Mouse (Mus musculus) kidney, adult 2 months (tissue): ENCODE data around the gene Lrmda.

Experiments used
- CTCF ChIP-seq: fragments of 200-500 bp; conservative IDR thresholded peaks from 2 replicates; pipeline ENCODE4 v1.5.1; 2011; ENCODE audit warnings: low read depth, mild to moderate bottlenecking, control low read depth, low read length, moderate library complexity, mixed read lengths; ENCODE audit not compliant: insufficient read depth, insufficient read length
- POLR2A ChIP-seq: fragments of 200-500 bp; IDR thresholded peaks from one replicate; pipeline ENCODE4 v1.6.1; 2011; ENCODE audit warnings: low read depth, low read length, control low read depth

- TF ChIP-seq POLR2A = no peak
- no peak for TF ChIP-seq CTCF
These were observed 387.1 kb downstream of the Lrmda start for GRCm38 (mm10) chr14:22406623-22407022.
